Mouse (Mus musculus) cerebellum, adult 8-10 months (tissue): Measurements from ENCODE around the gene Snapin.
A peak's percentile ranks its signal among the peaks of the same experiment; 100 is the strongest.

ENCODE experiments used
- DNase-seq: peaks from one replicate; pipeline ENCODE4 v3.0.0; 2022

Gene Snapin

GRCm38 (mm10) chr3:90490696-90491256, at the start of gene Snapin:
TSS of gene Snapin (minus strand) at chr3:90491033.
- DNase-seq = peak; percentile 93

- no peak for DNase-seq
These were observed 47.1 kb upstream of the Snapin start for GRCm38 (mm10) chr3:90537905-90538296.

GRCm38 (mm10) chr3:90537141-90537904, 46.5 kb upstream of the Snapin start, which contains the start of gene S100a16:
TSS of gene S100a16 (plus strand) at chr3:90537254.
- DNase-seq = peak; percentile 51

GRCm38 (mm10) chr3:90535446-90535845, 44.6 kb upstream of the Snapin start:
- no peak for DNase-seq

- no peak for DNase-seq
These were observed 40.9 kb upstream of the Snapin start for GRCm38 (mm10) chr3:90531713-90532112.

GRCm38 (mm10) chr3:90527291-90527873, 36.5 kb upstream of the Snapin start:
- no peak for DNase-seq

- DNase-seq = no peak
These were observed 35.7 kb upstream of the Snapin start, which contains the start of gene S100a14 for GRCm38 (mm10) chr3:90526580-90526979. TSS of gene S100a14 (plus strand) at chr3:90526856.

GRCm38 (mm10) chr3:90526076-90526475, 35.2 kb upstream of the Snapin start:
- no peak for DNase-seq

- DNase-seq = no peak
These were observed 34.6 kb upstream of the Snapin start for GRCm38 (mm10) chr3:90525421-90525820.

- DNase-seq = no peak
These were observed 26.9 kb upstream of the Snapin start for GRCm38 (mm10) chr3:90517711-90518110.

- no peak for DNase-seq
These were observed 25.0 kb upstream of the Snapin start for GRCm38 (mm10) chr3:90515789-90516188.

GRCm38 (mm10) chr3:90515242-90515641, 24.4 kb upstream of the Snapin start:
- no peak for DNase-seq

GRCm38 (mm10) chr3:90514691-90515090, 23.9 kb upstream of the Snapin start:
- DNase-seq = no peak

GRCm38 (mm10) chr3:90513796-90514590, 23.2 kb upstream of the Snapin start, which contains the start of the genes S100a1 and S100a13:
TSS of gene S100a1 (minus strand) at chr3:90514392.
TSS of gene S100a13 (plus strand) at chr3:90514435.
- DNase-seq = no peak

- DNase-seq = no peak
These were observed 22.3 kb upstream of the Snapin start for GRCm38 (mm10) chr3:90512948-90513642.

- DNase-seq = no peak
These were observed 21.4 kb upstream of the Snapin start for GRCm38 (mm10) chr3:90512276-90512675.

GRCm38 (mm10) chr3:90509747-90510123, 18.9 kb upstream of the Snapin start:
- DNase-seq = no peak

GRCm38 (mm10) chr3:90508950-90509746, 18.3 kb upstream of the Snapin start, which contains the start of gene Chtop:
TSS of gene Chtop (minus strand) at chr3:90509498.
- DNase-seq = peak; percentile 99

GRCm38 (mm10) chr3:90508287-90508949, 17.6 kb upstream of the Snapin start:
- DNase-seq = no peak

- no peak for DNase-seq
These were observed 15.5 kb upstream of the Snapin start for GRCm38 (mm10) chr3:90506362-90506761.

GRCm38 (mm10) chr3:90505216-90505615, 14.4 kb upstream of the Snapin start:
- DNase-seq = no peak
